Mouse (Mus musculus) right cerebral cortex, postnatal 10 days (tissue): ENCODE data around the gene Cpt1b.

Experiments used
- DNase-seq, 2 experiments: peaks; one replicate each; pipeline ENCODE4 v3.0.0; 2021; ENCODE audit warnings: low spot score in 2 of 2

The Cpt1b gene

DNA sequence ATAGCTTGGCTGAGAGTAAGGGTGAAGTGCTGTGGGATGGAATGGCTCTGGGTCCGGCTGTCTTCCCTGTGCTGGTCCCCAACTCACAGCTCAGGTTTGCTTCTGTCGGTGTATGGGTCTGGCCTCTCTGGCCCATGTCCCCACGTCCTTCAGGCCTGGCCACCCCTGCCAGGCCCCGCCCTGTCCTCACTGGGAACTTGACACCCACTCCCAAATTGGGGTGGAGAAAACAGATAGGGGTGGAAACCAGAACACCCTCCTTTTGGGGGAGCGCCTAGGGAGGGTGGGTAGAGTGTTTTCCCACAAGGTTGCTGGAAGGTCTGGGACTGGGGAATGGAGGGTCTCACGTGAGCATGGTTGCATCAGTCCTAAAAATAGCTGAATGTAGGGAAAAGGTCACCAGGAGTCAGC, at the start of gene Cpt1b:
TSS of gene Cpt1b (minus strand) at position 153 of the 411 bp plus-strand sequence.
- no peak for DNase-seq

DNA sequence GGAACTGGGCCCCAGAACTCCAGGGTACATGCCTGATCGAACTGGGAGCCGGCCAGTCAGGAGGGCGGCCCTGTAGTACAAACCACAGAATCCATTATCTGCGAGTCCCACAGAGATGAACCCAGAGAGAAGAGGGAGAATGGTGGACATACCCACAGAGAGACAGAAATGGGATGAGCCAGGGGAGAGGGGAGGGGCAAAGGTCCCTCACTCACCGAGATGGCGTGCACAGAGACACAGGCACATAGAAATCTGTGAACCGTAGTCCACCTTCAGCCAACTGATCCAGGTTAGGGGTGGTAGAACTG, 49.6 kb upstream of the Cpt1b start:
- no peak for DNase-seq

- peak in 1 of 2 experiments; percentile 45 for DNase-seq
Observed at GRCm38 (mm10) chr15:89474596-89475292, 49.1 kb upstream of the Cpt1b start.

GRCm38 (mm10) chr15:89473921-89474320, 48.3 kb upstream of the Cpt1b start:
- peak in 1 of 2 experiments; percentile 21 for DNase-seq

DNA sequence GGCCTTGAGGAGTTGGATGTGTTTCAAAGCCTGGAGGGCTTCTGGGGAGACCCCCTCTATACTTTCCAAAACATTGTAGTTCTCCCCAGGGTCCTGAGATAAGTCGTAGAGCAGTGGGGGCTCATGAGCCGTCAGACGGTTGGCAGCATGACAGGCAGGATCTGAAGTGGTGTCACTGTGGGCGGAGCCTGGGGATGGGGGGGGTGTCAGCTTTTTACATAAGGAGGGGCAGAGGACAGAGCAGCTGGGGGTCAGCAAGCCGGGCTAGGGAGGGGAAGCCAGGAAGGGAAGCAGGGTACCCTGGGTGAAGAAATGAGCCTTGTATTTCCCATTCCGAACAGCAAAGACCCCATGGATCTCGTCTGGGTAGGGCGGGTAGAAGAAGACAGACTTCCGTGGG, 47.7 kb upstream of the Cpt1b start:
- peak in 1 of 2 experiments; percentile 24 for DNase-seq

GRCm38 (mm10) chr15:89471476-89471875, 45.8 kb upstream of the Cpt1b start:
- no peak for DNase-seq

DNA sequence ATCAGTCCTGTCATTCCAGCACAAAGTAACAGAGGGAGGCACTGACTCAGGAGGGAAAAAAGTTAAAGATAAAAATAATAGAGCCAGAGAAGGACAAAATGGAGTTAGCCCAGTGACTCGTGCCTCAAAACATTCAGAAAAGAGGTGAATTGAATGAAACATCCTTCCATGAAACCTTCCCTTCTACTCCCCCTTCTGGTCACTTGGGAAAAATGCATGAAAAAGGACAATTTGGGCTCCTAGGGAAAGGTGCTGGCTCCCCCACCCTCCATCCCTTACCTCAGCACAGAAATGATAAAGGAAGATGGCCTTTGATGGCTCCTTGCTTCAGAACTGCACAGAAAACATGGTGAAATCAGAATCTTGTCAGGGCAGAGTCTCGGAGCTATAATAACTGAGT, 42.9 kb upstream of the Cpt1b start:
- DNase-seq: no peak

DNA sequence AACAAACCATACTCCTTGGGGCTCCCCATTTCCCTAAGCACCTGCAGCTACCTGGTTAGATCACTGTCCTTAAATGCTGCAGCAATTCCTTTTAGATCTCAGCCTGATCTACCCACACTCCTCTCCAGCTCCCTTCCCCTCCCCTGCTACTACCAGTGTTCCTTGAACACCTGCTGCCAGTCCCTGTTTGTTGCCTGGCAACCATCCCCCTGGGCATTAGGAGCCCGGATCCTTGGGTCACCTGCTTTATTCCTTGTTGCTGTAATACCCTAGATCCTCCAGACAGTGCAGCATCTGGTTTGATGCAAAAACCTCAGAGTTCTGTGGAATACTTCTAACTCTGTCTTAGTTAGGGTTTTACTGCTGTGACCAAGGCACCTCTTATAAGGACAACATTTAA, 39.4 kb upstream of the Cpt1b start:
- DNase-seq: peak; percentile 39 to 60

GRCm38 (mm10) chr15:89463334-89464235, 37.9 kb upstream of the Cpt1b start:
- peak in 1 of 2 experiments; percentile 25 for DNase-seq

DNA sequence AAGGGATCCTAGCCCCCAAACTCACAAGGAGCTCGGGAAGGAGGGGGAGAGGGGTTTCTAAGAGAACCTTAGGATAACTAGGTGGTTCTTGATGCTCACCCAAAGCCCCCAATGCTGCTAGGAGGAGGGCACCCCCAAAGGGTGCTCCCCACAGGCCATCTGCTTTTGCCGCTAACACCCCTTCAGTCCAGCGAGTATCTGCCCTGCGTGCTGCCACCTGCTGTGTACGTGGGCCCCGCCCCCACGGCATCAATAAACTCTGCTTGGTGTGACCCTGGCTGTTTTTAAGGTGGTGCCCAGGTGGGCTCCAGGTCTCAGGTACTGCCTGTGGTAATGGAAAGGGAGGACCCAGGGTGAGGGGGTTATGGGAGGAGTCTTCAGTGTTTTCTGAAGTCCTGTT, 36.5 kb upstream of the Cpt1b start:
- peak in 1 of 2 experiments; percentile 27 for DNase-seq

GRCm38 (mm10) chr15:89461321-89461720, 35.7 kb upstream of the Cpt1b start:
- no peak for DNase-seq

- DNase-seq: peak in 1 of 2 experiments; percentile 25
Observed at GRCm38 (mm10) chr15:89460298-89460697, 34.6 kb upstream of the Cpt1b start.

DNA sequence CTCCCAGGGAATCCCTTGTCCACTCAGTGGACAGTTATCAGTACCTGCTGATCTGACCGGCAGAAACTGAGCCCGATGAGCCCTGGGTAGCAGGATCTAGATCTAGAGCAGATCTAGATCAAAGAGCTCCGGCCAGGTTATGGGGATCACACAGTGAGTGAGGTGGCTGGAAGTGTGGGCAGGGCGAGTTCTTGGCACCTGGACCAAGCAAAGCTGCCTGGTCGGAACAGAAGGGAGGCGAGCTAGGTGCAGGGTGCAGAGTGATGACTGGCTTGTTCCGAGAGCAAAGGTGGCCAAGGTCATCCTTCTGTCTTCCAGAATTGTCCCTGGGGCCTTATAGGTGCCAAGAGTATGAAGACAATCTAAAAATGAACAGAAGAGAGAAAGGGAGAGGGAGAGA, 34.2 kb upstream of the Cpt1b start:
- DNase-seq: peak in 1 of 2 experiments; percentile 27

DNA sequence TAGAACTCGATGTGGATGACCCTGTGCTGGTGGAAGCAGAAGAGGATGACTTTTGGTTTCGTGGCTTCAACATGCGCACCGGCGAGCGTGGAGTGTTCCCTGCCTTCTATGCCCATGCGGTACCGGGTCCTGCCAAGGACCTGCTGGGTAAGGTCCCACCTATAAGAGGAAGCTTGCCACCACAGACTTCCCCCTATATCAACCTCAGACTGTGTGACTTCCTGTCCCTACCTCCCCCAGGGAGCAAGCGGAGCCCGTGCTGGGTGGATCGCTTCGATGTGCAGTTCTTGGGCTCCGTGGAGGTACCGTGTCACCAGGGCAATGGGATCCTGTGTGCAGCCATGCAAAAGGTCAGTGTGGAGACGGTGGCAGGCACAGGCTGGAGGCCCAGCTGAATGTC, 33.3 kb upstream of the Cpt1b start:
- no peak for DNase-seq

- DNase-seq: peak in 1 of 2 experiments; percentile 24
Observed at GRCm38 (mm10) chr15:89455642-89456041, 30.0 kb upstream of the Cpt1b start.

DNA sequence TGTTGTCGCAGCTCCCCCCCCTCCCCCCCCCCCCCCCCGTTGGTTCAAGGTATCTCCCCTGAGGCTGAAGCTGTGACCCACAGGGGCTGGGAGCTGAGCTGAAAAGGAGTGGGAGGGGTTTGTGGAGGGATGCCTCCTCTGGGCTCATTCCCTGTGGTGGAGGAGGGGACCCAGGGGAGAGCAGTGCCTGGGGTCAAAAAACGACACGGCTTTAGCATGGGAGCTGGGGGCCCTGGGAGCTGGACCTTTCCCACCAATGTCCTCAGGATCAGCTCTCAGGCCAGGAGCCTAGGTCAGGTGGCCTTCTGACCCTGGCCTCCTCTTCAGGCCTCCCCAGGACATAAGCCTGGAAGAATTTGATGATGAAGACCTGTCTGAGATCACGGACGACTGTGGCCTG, 29.2 kb upstream of the Cpt1b start:
- peak in 1 of 2 experiments; percentile 39 for DNase-seq

DNA sequence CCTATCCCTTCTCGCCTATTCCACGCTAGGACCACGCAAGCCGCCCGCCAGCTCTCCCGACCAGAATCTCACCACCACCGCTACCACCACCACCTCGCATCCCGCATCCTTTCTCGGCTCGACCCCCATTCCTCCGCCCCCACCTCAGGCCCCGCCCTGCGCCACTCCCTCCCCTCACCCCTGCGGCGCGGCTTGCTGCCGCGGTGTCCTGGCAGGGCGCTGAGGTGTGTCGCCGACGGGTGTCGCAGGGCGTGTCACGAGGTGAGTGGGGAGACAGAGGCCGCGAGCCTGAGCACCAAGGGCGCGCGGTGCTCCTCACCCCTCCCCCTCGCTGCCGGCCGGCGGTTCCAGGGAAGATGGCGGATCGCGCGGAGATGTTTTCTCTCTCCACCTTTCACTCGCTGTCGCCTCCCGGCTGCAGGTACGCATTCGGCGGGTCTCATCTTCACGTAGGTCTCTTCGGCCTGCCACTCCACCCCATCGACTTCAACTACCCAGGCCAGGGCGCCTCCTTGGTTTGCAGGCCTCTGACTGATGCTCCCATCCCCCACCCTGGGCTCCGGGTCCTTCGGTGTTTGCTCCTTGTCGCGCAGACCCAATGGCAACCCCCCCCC, 28.3 kb upstream of the Cpt1b start, which contains the start of gene Mapk8ip2:
TSS of gene Mapk8ip2 (plus strand) at position 49 of the 614 bp plus-strand sequence.
- peak; percentile 77 to 79 for DNase-seq

GRCm38 (mm10) chr15:89452906-89453864, 27.5 kb upstream of the Cpt1b start:
- DNase-seq: peak in 1 of 2 experiments; percentile 12

DNA sequence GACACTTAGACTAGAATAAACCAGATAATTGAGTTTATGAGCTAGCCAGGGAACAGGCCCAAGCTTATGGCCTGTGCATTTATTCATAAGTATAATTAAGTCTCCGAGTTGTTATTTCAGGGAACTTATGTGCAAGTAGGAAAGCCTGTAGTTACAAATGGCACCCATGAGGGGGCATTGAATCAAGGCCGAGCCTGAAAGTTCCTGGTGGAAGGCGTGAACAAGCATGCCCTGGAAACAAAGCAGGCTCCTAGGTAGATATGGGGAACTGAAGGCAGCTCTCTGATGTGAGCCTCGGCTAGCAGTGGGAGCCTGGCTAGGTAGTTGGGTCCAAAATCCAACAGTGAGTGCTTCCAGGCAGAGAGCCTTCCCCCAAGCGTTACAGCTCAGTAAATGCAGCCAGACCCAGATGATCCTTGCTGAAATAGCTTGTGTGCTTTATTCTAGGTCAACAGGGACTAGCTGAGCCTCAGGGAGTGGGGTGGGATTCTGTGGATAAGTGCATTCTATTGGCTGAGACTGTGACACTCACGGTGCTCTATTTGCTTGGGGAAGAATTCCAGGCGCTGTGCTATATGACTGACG, 16.9 kb upstream of the Cpt1b start:
- peak in 1 of 2 experiments; percentile 29 for DNase-seq

- DNase-seq: no peak
Observed at GRCm38 (mm10) chr15:89435878-89436277, 10.2 kb upstream of the Cpt1b start.

DNA sequence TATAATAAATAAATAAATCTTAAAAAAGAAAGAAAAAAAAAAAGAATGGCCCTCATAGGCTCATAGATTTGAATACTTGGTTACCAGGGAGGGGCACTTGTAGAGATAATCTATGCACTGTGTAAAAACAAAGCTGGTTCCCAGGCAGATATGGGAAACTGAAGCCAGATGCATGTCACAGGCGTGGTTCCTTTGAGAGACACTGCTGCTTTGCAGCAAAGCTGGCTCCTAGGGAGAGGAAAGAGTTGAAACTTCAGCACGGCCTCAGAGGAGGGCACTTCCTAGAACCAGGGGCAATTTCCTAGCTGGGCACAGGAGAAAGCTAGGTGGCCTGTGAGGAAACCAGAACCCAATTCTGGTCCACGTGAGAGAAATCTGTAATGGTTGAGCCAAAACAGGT, 8.5 kb upstream of the Cpt1b start:
- DNase-seq: no peak
